Mouse (Mus musculus) thymus, postnatal 10 days (tissue): Measurements from ENCODE around the gene Gm1673.
"Not testable (repeated sequence)": the region's sequence is repeated elsewhere in the genome, so short reads cannot be mapped to it uniquely, and the experiment has no call there.

Experiments used
- DNase-seq, 2 experiments: peaks; one replicate each; pipeline ENCODE4 v3.0.0; 2021; ENCODE audit warnings: low spot score in 2 of 2

The Gm1673 gene

DNA sequence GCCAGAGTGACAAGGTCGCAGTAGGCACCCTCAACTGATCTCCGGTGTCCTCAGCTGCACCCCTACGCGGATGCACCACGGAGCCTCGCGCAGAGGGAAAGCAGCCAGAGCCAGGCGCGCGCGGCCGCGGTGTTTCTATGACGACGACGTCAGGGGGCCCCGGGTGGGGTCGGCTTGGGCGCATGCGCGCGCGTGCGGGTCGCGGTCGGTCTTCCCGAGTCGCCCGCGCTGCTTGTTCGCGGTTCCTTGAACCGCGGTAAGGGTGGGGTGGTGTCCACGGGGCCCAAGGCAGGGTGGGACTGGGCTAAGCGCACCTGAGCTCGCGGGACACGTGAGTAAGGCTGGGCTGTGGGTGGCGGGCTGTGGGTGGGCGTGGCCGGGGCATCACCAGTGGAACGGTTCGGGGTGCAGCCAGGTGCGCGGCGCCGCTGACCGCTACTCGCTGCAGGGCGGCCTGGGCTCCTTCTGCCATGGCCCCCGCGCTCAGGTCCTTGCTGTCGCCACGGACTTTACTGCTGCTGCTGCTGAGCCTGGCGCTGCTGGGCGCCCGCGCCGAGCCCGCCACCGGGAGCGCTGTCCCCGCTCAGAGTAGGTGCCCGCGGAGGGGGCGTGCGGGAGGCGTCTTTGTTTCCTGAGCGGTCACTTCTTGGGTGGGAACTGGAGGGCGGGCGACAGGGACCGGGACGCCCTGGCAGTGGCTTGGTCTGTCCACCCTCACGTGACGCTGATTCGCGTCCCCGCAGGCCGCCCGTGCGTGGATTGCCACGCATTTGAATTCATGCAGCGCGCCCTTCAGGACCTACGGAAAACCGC is at the start of gene Gm1673:
TSS of gene Gm1673 (plus strand) at position 125 of the 813 bp plus-strand sequence.
- peak; percentile 81 to 91 for DNase-seq

DNA sequence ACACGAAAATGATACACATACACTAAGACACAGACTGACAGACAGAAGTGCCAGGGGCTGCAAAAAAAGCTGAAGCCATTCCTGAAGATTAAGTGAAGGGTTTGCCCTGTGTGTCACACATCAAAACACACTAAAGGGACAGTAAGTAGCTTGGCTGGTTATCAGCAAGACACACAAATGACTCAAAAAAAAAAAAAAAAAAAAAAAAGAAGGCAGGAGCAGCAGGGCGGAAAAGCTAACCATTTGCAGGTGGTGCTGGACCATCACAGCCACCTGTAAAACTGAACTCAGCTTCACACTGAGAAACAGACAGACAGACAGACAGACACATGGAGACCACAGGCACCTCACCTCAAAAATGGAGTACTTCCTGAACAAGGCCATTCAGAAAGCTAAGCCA is 49.2 kb upstream of the Gm1673 start:
- no peak for DNase-seq

DNA sequence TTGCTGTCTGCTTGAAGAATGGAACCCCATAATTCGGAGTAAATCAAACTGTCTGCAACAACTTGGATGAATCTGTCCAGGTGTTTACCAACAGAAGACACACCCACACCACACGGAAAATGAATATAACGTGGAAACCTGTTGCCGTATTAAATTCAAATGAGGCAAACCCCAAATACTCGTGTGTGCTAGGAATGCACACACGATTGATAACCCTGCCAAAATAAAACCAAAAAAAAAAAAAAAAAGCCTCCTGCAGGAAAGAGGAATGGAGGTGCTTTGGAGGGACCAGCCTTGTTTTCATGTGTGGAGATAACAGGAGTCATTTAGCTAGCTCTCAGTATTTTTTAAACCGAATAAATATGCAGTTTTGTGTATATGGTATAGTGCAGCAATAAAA is 48.4 kb upstream of the Gm1673 start:
- DNase-seq, result no peak

DNA sequence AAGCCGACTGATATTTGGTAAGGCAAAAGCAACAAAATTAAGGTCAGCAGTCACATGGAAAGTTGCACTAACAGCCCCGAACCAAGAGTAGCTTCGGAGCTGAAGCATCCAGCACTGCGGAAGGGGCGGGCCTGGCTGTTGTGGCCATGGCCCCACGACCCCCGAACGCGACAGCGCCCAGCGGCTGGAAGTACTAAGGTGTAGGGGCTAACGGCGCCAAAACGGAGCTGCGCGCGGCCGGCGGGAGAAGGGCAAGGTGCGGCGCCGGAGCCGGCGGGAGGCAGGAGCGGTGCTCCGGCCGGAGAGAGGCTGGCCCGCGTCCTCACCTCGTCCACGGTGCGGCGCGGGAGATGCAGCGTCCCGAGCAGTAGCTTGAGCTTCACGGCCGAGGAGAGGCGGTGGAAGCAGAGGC is 47.5 kb upstream of the Gm1673 start:
- peak; percentile 50 to 58 for DNase-seq

DNA sequence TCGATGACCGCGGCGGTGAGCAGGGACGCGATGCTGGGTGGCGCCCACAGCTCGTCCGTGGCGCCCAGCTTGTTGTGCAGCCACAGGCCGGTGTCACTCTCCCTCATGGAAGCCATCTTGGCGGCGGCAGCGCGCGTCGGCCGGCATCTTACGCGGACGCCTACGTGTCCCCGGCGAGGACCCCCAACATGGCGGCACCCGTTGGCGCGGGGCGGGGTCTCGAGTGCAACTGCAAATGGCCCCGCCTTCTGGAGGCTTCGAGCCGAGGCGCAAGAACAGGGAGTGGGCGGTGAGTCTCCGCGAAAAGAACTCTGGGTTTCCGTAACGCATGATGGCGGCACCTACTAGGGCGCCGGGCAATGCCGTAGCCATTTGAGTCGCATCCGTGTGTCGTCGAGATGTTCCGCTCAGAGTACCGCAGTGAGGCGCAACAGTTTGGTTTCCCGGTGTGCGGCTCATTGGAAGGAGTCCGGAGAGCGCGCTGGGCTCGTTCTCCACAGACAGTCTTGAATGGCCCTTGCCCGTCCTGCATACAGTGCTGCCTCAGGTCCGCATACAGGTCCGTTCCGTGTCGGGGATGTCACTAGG is 47.0 kb upstream of the Gm1673 start, which contains the start of gene Nelfa:
TSS of gene Nelfa (minus strand) at position 294 of the 588 bp plus-strand sequence.
- peak; percentile 97 to 98 for DNase-seq

DNA sequence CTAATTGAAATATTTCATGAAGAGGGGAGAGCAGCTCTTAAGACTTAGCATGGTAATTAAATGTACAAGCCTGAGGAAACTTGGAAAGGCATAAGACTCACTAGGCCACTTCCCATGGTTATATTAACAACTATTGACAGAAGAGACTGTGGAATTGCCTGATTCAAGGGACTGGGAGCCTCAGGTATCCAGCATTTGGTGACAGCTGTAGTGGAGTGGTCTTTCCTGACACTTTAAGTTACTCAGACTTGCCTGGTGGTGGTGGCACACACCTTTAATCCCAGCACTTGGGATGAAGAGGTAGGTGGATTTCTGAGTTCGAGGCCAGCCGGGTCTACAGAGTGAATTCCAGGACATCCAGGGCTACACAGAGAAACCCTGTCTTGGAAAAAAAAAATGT is 46.0 kb upstream of the Gm1673 start:
- DNase-seq, result no peak

DNA sequence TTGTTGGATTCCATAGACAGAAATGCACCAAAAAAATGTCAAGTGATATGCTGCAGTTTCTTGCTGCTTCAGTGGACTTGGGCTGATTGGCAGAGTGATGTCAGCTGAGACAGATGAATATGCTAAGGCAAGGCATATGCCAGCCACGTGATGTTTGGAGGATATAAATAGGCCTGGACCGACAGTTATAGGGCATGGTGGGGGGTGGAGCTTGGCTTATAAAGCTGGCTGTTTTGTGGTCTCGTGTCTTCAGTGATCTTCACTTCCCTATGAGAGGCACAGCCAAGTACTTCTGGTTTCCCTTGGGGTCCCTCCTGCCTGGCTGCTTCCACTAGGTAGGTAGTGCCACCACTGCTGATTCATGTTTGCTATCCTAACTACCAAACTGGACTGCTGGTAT is 44.8 kb upstream of the Gm1673 start:
- no peak for DNase-seq

DNA sequence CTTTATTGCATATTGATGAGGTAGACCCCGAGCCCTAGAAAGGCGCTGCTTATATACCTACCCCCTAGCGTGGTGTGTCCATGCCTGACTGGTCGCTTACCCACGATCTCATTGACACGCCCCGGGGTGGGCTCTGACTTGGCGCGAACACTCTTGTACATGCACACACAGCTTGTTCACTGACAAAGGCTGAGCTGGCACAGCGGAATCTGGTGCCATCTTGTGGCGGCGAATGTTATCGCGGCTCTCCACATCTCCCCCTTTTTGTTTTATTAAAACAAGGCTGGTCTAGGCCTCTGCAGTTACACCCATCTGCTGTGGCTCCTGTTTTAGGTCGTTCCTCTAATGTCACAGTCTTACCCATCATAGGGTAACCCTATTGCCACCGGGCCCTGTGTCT is 36.2 kb upstream of the Gm1673 start:
- not testable (repeated sequence) for DNase-seq

DNA sequence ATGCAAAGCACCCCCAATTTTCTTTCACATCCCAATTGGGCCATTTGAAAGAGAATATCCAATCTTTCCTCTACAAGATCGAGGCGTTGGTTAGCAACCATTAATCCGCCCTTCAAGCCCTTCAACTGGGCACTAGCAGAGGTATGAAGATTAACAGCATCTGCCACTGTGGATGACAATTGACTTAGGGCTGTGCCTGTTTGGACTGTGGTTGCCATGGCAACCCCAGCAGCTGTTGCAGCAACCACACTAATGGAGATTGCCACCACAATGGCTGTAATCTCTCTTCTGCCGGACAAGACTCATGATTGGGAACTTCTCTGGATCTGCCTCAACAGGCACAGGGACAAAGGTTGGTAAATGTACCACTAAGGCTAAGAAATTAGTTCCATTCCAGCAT is 34.9 kb upstream of the Gm1673 start:
- DNase-seq, result no peak

DNA sequence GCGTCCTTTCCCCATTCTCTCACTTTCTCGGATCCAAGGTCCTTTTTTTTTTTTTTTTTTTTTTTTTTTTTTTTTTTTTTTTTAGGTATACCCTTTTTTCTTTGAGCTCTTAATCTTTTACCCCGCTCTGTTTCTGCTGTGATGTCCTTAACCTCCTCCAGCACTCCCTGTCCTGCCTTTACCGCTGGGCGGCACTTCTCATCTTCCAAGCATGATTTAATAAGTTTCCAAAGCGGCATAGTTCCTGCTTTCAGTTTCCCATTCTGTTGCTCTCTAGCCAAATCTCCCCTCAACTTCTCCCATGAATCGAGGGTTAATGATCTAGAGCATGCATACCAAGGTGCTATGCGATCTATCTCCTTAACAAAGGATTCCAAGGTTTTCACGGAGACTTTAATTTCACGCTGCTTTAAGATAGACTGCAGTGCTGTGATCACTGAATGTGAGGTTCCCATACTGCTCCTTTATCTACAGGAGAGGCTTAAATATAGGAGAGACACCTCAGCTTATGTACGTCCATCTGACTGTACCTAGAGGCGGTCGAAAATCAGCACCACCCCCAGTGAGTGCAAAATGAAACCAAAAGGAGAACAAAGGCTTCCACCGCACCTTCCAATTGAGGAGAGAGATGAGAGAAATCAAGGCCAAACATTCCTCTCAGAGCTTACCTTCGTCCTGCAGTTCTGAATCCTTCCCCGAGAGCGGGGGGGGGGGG is 29.6 kb upstream of the Gm1673 start:
- DNase-seq, result no peak

DNA sequence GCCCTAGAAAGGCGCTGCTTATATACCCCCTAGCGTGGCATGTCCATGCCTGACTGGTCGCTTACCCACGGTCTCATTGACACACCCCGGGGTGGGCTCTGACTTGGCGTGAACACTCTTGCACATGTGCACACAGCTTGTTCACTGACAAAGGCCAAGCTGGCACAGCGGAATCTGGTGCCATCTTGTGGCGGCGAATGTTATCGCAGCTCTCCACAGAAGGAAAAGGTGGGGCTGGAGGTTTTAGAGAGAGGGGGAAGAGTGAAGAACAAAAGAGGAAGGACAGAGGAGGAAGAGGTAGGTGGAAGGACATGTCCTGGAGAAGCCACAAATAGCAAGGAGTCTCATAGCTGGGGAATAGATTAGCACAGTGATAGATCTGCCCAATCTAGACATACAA is 28.9 kb upstream of the Gm1673 start:
- peak; percentile 54 to 73 for DNase-seq

DNA sequence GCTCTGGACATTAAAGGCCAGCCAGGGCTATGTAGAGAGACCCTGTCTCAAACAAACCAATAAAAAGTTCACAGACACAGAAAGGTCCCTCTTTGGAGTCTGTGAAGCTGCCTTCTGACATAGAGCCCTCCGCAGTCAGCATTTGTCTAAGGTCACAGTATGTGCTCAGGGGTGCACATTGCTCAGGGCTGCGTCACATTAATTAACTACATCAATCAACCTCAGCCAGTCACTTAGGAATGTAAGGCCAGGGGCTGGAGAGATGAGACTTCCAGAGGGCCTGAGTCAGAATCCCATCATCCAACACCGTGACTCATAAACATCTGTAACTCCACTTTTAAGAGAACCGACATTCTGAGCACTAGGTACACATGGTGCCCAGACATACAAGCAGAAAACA is 27.4 kb upstream of the Gm1673 start:
- DNase-seq, result no peak

DNA sequence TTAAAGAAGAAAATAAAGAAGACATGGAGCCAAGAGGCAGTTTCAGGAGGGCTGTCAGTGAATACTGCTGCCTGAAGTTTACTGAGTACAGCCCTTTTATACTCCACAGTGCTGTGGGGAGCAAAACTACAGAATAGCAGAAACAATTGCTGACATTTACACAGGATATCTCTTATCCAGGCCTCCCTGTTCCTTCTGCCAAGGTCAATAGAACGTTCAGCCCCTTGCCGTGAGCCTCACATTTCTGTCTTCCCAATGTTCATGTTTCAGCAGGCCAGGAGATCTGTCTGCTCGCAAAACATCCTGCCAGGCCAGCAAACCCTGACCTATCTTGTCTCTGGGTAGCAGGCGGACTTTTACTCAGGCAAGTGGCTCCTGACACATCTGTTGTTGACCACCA is 23.9 kb upstream of the Gm1673 start:
- no peak for DNase-seq

DNA sequence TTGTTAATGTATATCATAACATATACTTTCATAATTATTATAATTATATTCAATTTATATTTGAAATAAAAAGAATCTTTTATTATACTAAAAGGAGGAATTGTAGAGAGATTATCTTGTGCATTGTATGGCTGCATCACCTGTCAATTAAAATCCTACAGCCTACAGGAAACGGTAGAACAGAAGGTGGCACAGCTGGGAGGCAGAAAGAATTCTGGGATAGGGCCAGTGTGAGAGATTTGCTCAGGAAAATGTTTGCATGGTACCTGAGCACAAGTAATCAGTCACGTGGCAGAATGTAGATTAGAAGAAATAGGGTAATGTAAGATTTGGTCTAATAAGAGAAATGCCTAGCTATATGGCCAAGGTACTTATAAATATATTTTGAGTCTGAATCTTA is 8.5 kb upstream of the Gm1673 start:
- DNase-seq, result no peak

DNA sequence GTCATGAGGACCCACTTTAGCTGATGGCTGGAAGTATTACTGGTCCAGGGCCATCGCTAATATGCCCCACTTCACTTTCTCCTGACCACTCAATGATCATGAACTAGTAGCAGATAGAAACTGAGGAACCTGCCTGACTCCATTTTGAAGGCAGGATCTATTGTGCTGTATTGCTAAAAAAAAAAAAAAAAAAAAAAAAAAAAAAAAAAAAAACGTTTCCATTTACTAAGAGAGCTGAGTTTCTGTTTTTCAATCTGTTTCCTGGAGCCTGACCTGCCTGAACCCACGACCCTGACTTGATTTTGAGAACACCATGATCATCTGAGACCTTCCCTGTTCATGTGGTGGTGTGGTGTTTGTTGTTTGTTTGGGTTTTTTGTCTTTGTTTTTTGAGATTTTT is 7.0 kb upstream of the Gm1673 start:
- DNase-seq, result no peak

DNA sequence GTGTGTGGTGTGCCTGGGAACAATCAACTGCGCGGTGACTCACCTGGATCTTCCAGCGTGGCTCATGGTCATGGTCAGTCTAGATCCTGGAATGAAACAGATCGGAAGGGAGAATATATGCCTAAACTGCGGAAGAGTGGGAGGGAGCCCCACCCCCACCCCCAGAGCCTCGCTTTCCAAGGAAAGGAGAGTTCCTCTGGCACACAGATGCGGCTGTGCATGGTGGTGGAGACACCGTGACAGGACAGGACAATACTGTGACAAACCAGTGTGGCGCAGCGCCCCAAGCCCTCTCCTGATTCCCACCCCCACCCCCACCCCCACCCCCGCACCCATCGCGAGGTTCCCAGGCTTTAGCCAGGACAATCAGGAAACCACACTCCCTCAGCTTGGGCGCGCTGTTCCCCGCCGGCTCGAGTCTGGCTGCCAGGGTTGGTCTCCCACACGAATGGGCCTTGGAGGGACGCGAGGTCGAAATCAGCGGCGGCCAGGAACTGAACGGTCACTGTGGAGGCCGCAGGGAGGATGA is 438 bp upstream of the Gm1673 start:
- peak in 1 of 2 experiments; percentile 14 for DNase-seq

DNA sequence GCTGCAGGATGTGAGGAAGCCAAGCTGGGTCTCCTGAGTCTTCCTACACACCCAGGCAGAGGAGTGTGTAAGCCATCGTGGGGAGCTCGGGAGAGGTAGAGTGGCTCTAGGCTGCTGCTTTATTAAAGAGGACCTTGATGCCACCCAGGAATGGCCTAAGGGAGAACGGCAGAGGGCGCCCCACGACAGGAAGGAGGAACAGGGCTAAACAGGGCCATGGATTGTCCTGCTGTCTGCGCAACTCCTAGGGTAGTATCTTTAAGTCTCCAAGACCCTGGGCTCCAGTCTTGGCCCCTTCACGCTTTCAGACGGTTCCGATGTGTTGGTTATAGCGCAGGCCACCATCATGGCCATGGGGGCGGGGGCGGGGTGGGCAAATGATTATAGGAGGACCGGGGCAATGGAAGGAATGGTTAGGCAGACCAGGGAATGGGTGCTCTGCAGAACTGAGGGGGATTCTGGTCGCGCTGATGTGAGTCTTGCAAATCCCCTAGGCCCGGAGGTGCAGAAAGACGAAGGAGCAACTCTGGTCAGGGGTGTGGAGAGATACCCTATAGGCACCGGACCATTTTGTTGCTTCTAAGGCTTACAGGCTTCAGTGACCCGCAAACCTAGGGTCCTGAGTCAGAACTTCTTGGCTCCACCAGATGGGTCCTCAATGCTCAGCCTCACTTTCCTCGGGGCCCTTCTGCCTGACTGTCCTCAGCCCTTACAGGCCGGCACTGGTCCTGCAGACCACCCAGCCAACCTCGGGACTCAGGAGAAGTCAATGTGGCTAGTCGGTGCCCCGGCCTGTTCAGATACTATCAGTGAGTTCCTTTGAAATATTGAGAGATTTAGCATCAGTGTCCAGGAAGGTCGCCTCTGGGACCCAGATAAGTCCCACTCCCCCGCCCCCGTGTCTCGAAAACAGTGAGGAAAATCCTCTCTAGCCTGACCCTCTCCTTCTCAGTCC is 11.7 kb downstream of the Gm1673 start:
- DNase-seq, result peak in 1 of 2 experiments; percentile 54

DNA sequence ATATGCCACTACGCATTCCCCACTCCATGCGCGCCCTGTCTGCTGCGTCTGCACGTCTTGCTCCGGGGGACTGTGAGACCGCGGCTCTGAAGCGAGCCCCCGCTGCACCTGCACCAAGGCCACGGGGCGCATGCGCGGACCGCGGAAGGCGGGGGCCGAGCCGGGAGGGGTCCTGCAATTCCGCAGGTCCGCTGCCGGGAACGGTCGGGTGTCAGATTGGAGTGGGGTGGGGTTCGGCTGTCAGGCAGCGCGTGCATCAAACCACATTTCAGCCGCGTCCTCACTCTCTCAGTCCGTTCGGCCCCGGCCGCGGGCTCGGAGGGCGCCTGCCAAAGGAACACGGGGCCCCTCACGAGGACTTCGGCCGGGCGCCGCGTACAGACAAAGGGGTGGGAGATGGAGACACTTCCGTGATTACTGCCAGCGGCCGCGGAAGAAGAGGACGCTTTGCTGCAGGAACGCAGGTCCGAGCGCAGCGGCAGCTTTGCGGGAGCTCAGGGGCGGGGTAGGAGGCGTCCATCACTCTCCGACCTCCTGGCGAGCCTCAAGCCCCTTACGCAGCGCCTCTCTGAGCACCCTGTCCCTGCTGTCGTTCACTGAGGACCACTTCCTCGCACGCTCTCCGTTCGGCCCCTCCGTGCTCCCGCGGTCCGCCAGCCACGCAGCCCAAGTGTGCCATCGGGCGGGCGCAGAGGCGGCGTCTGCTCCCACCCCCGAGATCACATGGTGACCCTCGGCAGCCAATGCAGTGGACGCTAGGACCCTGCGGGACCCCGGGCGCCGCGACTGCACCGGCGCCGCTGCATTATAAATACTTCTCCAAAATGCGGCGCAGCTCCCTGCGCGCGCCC is 12.8 kb downstream of the Gm1673 start, which contains the start of gene Nat8l:
TSS of gene Nat8l (plus strand) at position 142 of the 851 bp plus-strand sequence.
- DNase-seq, result peak; percentile 37 to 64

DNA sequence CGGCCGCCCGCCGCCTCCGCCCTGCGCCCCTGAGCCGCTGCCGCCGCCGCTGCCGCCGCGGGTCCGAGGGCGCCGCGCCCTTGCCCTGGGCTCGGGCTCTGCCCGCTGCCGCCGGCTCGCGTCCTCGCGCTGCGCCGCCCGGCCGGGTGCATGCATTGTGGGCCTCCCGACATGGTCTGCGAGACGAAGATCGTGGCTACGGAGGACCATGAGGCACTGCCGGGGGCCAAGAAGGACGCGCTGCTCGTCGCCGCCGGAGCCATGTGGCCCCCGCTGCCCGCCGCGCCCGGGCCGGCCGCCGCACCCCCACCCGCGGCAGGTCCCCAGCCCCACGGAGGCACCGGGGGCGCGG is 13.4 kb downstream of the Gm1673 start:
- DNase-seq, result no peak

DNA sequence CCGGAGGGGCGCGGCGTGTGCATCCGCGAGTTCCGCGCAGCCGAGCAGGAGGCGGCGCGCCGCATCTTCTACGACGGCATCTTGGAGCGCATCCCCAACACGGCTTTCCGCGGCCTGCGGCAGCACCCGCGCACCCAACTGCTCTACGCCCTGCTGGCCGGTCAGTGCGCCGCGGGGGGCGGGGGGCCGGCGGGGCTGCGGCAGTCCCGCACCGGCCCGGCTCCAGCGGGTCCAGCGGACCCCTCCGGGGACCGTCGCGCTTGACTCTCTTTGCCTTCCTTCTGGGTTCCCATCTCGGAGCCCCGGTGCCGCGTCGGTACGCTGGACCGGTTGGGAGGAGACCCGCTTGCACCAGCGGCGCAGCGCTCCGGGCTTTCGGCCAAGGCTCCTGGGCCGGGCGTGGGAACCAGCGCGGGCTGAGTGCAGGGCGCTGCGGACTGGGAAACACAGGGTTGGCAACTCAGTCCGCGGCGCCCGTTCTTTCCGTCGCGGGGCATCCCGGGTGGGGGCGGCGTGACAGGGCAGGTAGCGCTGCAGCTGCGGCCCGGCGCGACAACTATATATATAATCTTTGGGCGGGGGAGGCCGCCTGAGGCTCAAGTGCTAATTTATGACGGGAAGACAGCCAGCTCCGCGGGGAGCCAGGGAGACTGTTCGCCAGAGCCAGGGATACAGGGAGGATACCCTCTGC is 14.0 kb downstream of the Gm1673 start:
- no peak for DNase-seq
